Mouse (Mus musculus) ES-E14 (cell line): ENCODE data around the gene Tex52.

Experiments
- MAFK ChIP-seq: IDR thresholded peaks from 2 replicates; pipeline ENCODE4 v1.6.1; 2014; ENCODE audit warnings: mild to moderate bottlenecking, low read depth, low read length, inconsistent platforms; ENCODE audit not compliant: insufficient read depth
- ZNF384 ChIP-seq: IDR thresholded peaks from 2 replicates; pipeline ENCODE4 v1.6.1; 2012; ENCODE audit warnings: low read depth, low read length, inconsistent platforms

GRCm38 (mm10) chr6:128418076-128418475, 42.8 kb downstream of the Tex52 start:
- TF ChIP-seq ZNF384 (no peak), MAFK (no peak)
